Mouse (Mus musculus) kidney, adult 8-10 months (tissue): Measurements from ENCODE around the gene Lgmn.

ENCODE experiments used
- DNase-seq, 2 experiments: peaks; one replicate each; pipeline ENCODE4 v3.0.0; 2022

Lgmn gene

DNA sequence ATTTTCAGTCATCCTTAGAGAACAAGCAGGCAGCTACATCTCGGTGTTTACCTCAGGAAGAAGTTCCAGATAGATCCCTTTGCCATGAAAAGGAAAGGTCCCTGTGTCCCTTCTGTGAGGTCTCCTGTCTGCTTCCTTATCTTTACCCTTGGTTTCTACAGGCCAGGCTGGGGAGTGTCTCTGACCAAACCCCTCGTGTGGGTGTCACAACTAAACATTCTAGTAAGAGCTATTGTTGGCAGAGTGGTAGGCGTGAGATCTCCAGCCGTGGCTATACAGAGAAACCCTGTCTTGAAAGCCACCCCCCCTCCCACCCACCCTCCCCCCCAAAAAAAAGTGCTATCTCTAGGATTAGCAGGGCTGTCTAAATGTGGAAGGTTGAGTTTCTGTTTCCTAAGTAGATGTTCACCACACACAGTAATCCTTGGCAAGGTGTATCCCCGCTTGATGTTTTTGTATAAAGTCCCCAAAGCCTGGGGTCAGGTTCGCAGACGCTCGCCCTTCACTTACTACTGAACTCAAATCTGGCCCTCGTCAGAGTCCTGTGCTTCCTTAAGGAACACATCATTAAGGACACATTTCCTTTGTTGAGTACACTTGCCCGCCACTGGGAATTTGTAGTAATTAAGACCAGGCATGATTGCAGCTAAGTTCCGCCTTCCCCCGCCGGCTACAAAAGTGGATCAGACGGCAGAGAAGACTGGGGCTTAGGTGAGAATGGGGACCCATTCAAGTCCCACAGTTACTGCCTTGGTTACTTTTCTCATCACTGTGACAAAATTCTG lies 94.4 kb downstream of the Lgmn start:
- no peak for DNase-seq
